Mouse (Mus musculus) MEL (cell line): ENCODE measurements around the gene Gtpbp8.

Experiments used
- BHLHE40 ChIP-seq: IDR thresholded peaks from 2 replicates; pipeline ENCODE4 v1.6.1; 2012; ENCODE audit warnings: low read depth, mild to moderate bottlenecking, inconsistent platforms, low read length, improper control_type of control experiment, borderline replicate concordance
- CHD2 ChIP-seq: IDR thresholded peaks from 2 replicates; pipeline ENCODE4 v1.6.1; 2011; ENCODE audit warnings: low read length, improper control_type of control experiment
- CTCF ChIP-seq, 3 experiments: IDR thresholded peaks in 2 of 3; conservative IDR thresholded peaks in 1 of 3; 2 replicates each; pipeline ENCODE4 v1.5.1; 2011 to 2012; ENCODE audit warnings: low read length in 3 of 3, low read depth in 2 of 3, mild to moderate bottlenecking in 2 of 3, improper control_type of control experiment in 1 of 3, inconsistent platforms in 1 of 3, mixed read lengths in 1 of 3, moderate library complexity in 1 of 3; ENCODE audit not compliant: control insufficient read depth in 1 of 3, insufficient read depth in 1 of 3, poor library complexity in 1 of 3, severe bottlenecking in 1 of 3
- EP300 ChIP-seq, 2 experiments: IDR thresholded peaks; 2 replicates each; pipeline ENCODE4 v1.6.1; 2011; ENCODE audit warnings: improper control_type of control experiment in 2 of 2, low read length in 2 of 2, low read depth in 1 of 2, mild to moderate bottlenecking in 1 of 2
- MEF2A ChIP-seq: IDR thresholded peaks from 2 replicates; pipeline ENCODE4 v1.6.1; 2014; ENCODE audit warnings: low read depth, mild to moderate bottlenecking, inconsistent platforms, low read length, improper control_type of control experiment; ENCODE audit not compliant: poor library complexity, insufficient replicate concordance, severe bottlenecking; ENCODE audit errors: extremely low read depth
- MYB ChIP-seq: IDR thresholded peaks from 2 replicates; pipeline ENCODE4 v1.6.1; 2011; ENCODE audit warnings: mild to moderate bottlenecking, low read depth, low read length, improper control_type of control experiment
- MYC ChIP-seq: IDR thresholded peaks from 2 replicates; pipeline ENCODE4 v1.6.1; 2011; ENCODE audit warnings: low read depth, mild to moderate bottlenecking, low read length, improper control_type of control experiment, moderate library complexity
- POLR2A ChIP-seq, 2 experiments: IDR thresholded peaks; 2 replicates each; pipeline ENCODE4 v1.6.1; 2011 to 2012; ENCODE audit warnings: low read length in 2 of 2, mild to moderate bottlenecking in 2 of 2, control low read depth in 1 of 2, improper control_type of control experiment in 1 of 2, low read depth in 1 of 2, moderate library complexity in 1 of 2; ENCODE audit not compliant: control insufficient read depth in 1 of 2, insufficient read depth in 1 of 2, poor library complexity in 1 of 2
- SMC3 ChIP-seq: IDR thresholded peaks from 2 replicates; pipeline ENCODE4 v1.6.1; 2011; ENCODE audit warnings: low read depth, low read length, improper control_type of control experiment
- TAL1 ChIP-seq: IDR thresholded peaks from 2 replicates; pipeline ENCODE4 v1.6.1; 2012; ENCODE audit warnings: mild to moderate bottlenecking, inconsistent platforms, low read length, moderate library complexity, mixed read lengths
- UBTF ChIP-seq: IDR thresholded peaks from 2 replicates; pipeline ENCODE4 v1.6.1; 2012; ENCODE audit warnings: low read depth, mild to moderate bottlenecking, inconsistent platforms, low read length, improper control_type of control experiment, moderate library complexity, borderline replicate concordance; ENCODE audit not compliant: insufficient read depth
- USF2 ChIP-seq, 2 experiments: IDR thresholded peaks; 2 replicates each; pipeline ENCODE4 v1.6.1; 2011 to 2012; ENCODE audit warnings: improper control_type of control experiment in 2 of 2, low read length in 2 of 2, borderline replicate concordance in 1 of 2, inconsistent platforms in 1 of 2, low read depth in 1 of 2, mild to moderate bottlenecking in 1 of 2; ENCODE audit not compliant: insufficient read depth in 1 of 2
- ZMIZ1 ChIP-seq: IDR thresholded peaks from 2 replicates; pipeline ENCODE4 v1.6.1; 2012; ENCODE audit warnings: low read depth, mild to moderate bottlenecking, inconsistent platforms, low read length, improper control_type of control experiment, moderate library complexity

GRCm38 (mm10) chr16:44727525-44727924 lies 18.6 kb downstream of the Gtpbp8 start:
- no peak for TF ChIP-seq CTCF (IDR thresholded peaks at IDR 0.05 in 2 of 3, conservative IDR thresholded peaks at IDR 0.05 in 1 of 3; ENCODE audit: control insufficient read depth in 1 of 3, insufficient read depth in 1 of 3, low read depth in 2 of 3, low read length in 3 of 3, poor library complexity in 1 of 3, severe bottlenecking in 1 of 3)
- TF ChIP-seq EP300 (IDR thresholded peaks at IDR 0.05; ENCODE audit: low read depth in 1 of 2, low read length in 2 of 2): peak; percentile 74 to 85; a peak in 3 of 4 replicates
- no peak for TF ChIP-seq POLR2A (IDR thresholded peaks at IDR 0.05; ENCODE audit: control insufficient read depth in 1 of 2, insufficient read depth in 1 of 2, low read depth in 1 of 2, low read length in 2 of 2, poor library complexity in 1 of 2)
- TF ChIP-seq BHLHE40: no peak
- TF ChIP-seq TAL1: peak; percentile 82
- TF ChIP-seq MEF2A: no peak
- no peak for TF ChIP-seq MYB
- TF ChIP-seq MYC: no peak
- no peak for TF ChIP-seq UBTF
- no peak for TF ChIP-seq ZMIZ1
- TF ChIP-seq SMC3: no peak
- TF ChIP-seq USF2 (IDR thresholded peaks at IDR 0.05; ENCODE audit: borderline replicate concordance in 1 of 2, insufficient read depth in 1 of 2, low read depth in 1 of 2, low read length in 2 of 2): no peak
- no peak for TF ChIP-seq CHD2
